Comparison of ENCODE assay signal across 8 mouse cellular contexts in genomic region chr13:54072526-54073057, GRCm38 (mm10). TPM values are rescaled to one million over a fixed set of nuclear protein-coding genes. Genes with fewer than 3 reads are reported as not detected.
DNase-seq lines count a peak whose midpoint lies in the region; ATAC-seq lines count a peak whose summit lies in the region.

No protein-coding gene starts in this region.

- DNase-seq in kidney, adult 8-10 months = no peak
- DNase-seq in NIH3T3 (ENCODE audit: low read depth) = peak; percentile 19
- DNase-seq in hindbrain, embryonic 11.5 days (ENCODE audit: low spot score) = no peak
- DNase-seq in left cerebral cortex, postnatal 25 days (ENCODE audit: low spot score in 2 of 2) = no peak
- DNase-seq in right cerebral cortex, postnatal 36 days (ENCODE audit: low spot score in 2 of 2) = no peak
- DNase-seq in adipocyte (ENCODE audit: low spot score) = no peak

- H3K36me3 ChIP-seq in kidney, embryonic 14.5 days (ENCODE audit: control insufficient read depth, insufficient read depth, low read length) = no peaks in the 10 kb centered on the region
- no peaks in the 10 kb centered on the region for H3K36me3 ChIP-seq in hindbrain, embryonic 11.5 days (ENCODE audit: control insufficient read depth, insufficient read depth, low read length)
- H3K36me3 ChIP-seq in midbrain, embryonic 12.5 days = no peaks in the 10 kb centered on the region

- peak overlapping the region; percentile 56 for H3K4me2 ChIP-seq in kidney, embryonic 14.5 days (replicated peaks; ENCODE audit: low read depth, low read length)
- H3K4me2 ChIP-seq in hindbrain, embryonic 11.5 days (replicated peaks; ENCODE audit: low read depth, low read length) = peak overlapping the region; percentile 69
- peak overlapping the region; percentile 57 for H3K4me2 ChIP-seq in midbrain, embryonic 12.5 days (replicated peaks)

- H3K4me1 ChIP-seq in kidney, embryonic 14.5 days (ENCODE audit: control insufficient read depth, insufficient read depth, low read length) = 0 out of 2 replicates have a peak, but pooled peaks cover 6% of the 10 kb centered on the region
- H3K4me1 ChIP-seq in hindbrain, embryonic 11.5 days (replicated peaks; ENCODE audit: control insufficient read depth, insufficient read depth, low read length) = no peaks in the 10 kb centered on the region
- peaks cover 23% of the 10 kb centered on the region for H3K4me1 ChIP-seq in midbrain, embryonic 12.5 days

- H3K9me3 ChIP-seq in kidney, embryonic 14.5 days (ENCODE audit: control insufficient read depth, low read length) = no peaks in the 10 kb centered on the region
- H3K9me3 ChIP-seq in hindbrain, embryonic 11.5 days (ENCODE audit: control insufficient read depth, low read length) = no peaks in the 10 kb centered on the region
- no peaks in the 10 kb centered on the region for H3K9me3 ChIP-seq in midbrain, embryonic 12.5 days

- peak overlapping the region; percentile 91; the same call in 1 of the 2 replicates for H3K9ac ChIP-seq in kidney, embryonic 14.5 days (ENCODE audit: low read depth, low read length)
- H3K9ac ChIP-seq in hindbrain, embryonic 11.5 days (ENCODE audit: low read depth, low read length) = peak overlapping the region; percentile 32
- peak overlapping the region; percentile 72 for H3K9ac ChIP-seq in midbrain, embryonic 12.5 days (replicated peaks)

- H3K4me3 ChIP-seq in kidney, embryonic 14.5 days (ENCODE audit: low read length) = peak overlapping the region; percentile 79
- peak overlapping the region; percentile 75 for H3K4me3 ChIP-seq in hindbrain, embryonic 11.5 days (ENCODE audit: low read depth, low read length)
- peak overlapping the region; percentile 75 for H3K4me3 ChIP-seq in midbrain, embryonic 12.5 days

- H3K27me3 ChIP-seq in kidney, embryonic 14.5 days (ENCODE audit: control insufficient read depth, insufficient read depth, low read length) = no peaks in the 10 kb centered on the region
- H3K27me3 ChIP-seq in hindbrain, embryonic 11.5 days (ENCODE audit: control insufficient read depth, insufficient read depth, low read length) = no peaks in the 10 kb centered on the region
- peaks cover 6% of the 10 kb centered on the region; the same call in 1 of the 2 replicates for H3K27me3 ChIP-seq in midbrain, embryonic 12.5 days

- H3K27ac ChIP-seq in kidney, embryonic 14.5 days (ENCODE audit: low read depth, low read length) = peak overlapping the region; percentile 62
- no peak overlapping the region for H3K27ac ChIP-seq in hindbrain, embryonic 11.5 days (ENCODE audit: low read depth, low read length)
- no peak overlapping the region for H3K27ac ChIP-seq in midbrain, embryonic 12.5 days (replicated peaks)

- no peak for ATAC-seq in kidney, embryonic 14.5 days (ENCODE audit: low FRiP score, low TSS enrichment)
- no peak for ATAC-seq in hindbrain, embryonic 11.5 days (ENCODE audit: low FRiP score)
- ATAC-seq in midbrain, embryonic 12.5 days (ENCODE audit: low FRiP score, low read depth) = no peak

- 26% methylated on average over 10 of the region's 10 CpGs for WGBS in kidney, embryonic 14.5 days
- WGBS in hindbrain, embryonic 11.5 days = 45% methylated on average over 10 of the region's 10 CpGs
- 44% methylated on average over 10 of the region's 10 CpGs for WGBS in midbrain, embryonic 12.5 days

- intact Hi-C loops in left cerebral cortex, postnatal 25 days (cut with DNase I) = no loop called here

RNA-seq across cellular contexts. Expression of gene Sfxn1, which starts 0.9 kb away (rescaled TPM):
- 109 and 110 TPM in 2 replicates for polyA plus RNA-seq in kidney, embryonic 14.5 days (2014; fragmentation: Nextera tagmentation; extraction: Ambion mirVana)
- 87.5 and 89.9 TPM in 2 replicates for polyA plus RNA-seq in hindbrain, embryonic 11.5 days (2014; fragmentation: Nextera tagmentation; extraction: Ambion mirVana)
- polyA plus RNA-seq in midbrain, embryonic 12.5 days (2016; fragmentation: Nextera tagmentation; extraction: Ambion mirVana) = 73.8 and 75.1 TPM in 2 replicates
- total RNA-seq in left cerebral cortex, postnatal 25 days (2021) = 10 to 100 TPM; 42.5 to 45.1 TPM

RNA-seq across cellular contexts. Expression of gene Drd1, which starts 17.1 kb away (rescaled TPM):
- polyA plus RNA-seq in kidney, embryonic 14.5 days (2014; fragmentation: Nextera tagmentation; extraction: Ambion mirVana) = 0.05 and 0.16 TPM in 2 replicates
- 0.21 and 0.65 TPM in 2 replicates for polyA plus RNA-seq in hindbrain, embryonic 11.5 days (2014; fragmentation: Nextera tagmentation; extraction: Ambion mirVana)
- polyA plus RNA-seq in midbrain, embryonic 12.5 days (2016; fragmentation: Nextera tagmentation; extraction: Ambion mirVana) = 0.75 and 0.88 TPM in 2 replicates
- total RNA-seq in left cerebral cortex, postnatal 25 days (2021) = 10 to 100 TPM; 23.9 to 57.3 TPM

Comparison
In these comparisons a context has a peak if more than half of its experiments do, and no peak if none do; other contexts are left out.
1. H3K9ac ChIP-seq: peak in every context shown above with its lines; median percentile 91 in kidney, embryonic 14.5 days; 72 in midbrain, embryonic 12.5 days; 32 in hindbrain, embryonic 11.5 days.